Mouse (Mus musculus) gastrocnemius, adult 2 months (tissue): ENCODE data around the gene Guk1. TPM values are rescaled to one million over a fixed set of nuclear protein-coding genes. Genes with fewer than 3 reads are reported as not detected.
"Not testable (repeated sequence)": the region's sequence is repeated elsewhere in the genome, so short reads cannot be mapped to it uniquely, and the experiment has no call there.

Experiments
- DNase-seq: peaks from one replicate; pipeline ENCODE4 v3.0.0; 2022
- H3K27ac ChIP-seq: fragments of 200-600 bp; 2 replicates; pipeline ENCODE4 v1.8.1; 2022; ENCODE audit warnings: mild to moderate bottlenecking
- H3K4me3 ChIP-seq: fragments of 200-600 bp; 2 replicates; pipeline ENCODE4 v1.8.1; 2022; ENCODE audit warnings: mild to moderate bottlenecking, moderate library complexity
- CTCF ChIP-seq: fragments of 200-600 bp; IDR thresholded peaks from 2 replicates; pipeline ENCODE4 v1.8.1; 2022; ENCODE audit warnings: antibody characterized with exemption, mild to moderate bottlenecking, moderate library complexity
- intact Hi-C: fragments of 180-260 bp; cut with DNase I; formaldehyde crosslinking; loops from one replicate; pipeline ENCODE4 v1.15.1; 2025
- total RNA-seq, 2 experiments: library from RNA; stranded (reverse); gene quantifications; 2 replicates each; pipeline ENCODE4 v1.2.3; 2021

Guk1 gene
- total RNA-seq, 2 experiments from 2014 or later: 25.4 to 28.7 TPM

GRCm38 (mm10) chr11:59224470-59224869, 32.5 kb upstream of the Guk1 start:
- H3K4me3 ChIP-seq: peak overlapping the region; percentile 79

GRCm38 (mm10) chr11:59224025-59224424, 32.0 kb upstream of the Guk1 start:
- no peak overlapping the region for H3K27ac ChIP-seq
- no peak for DNase-seq
- intact Hi-C loops: no loop called here
- TF ChIP-seq CTCF: no peak
- peak overlapping the region; percentile 18; the same call in 1 of the 2 replicates for H3K4me3 ChIP-seq

More at GRCm38 (mm10) chr11:59224470-59224869, 32.5 kb upstream of the Guk1 start:
- intact Hi-C loops: no loop called here
- H3K27ac ChIP-seq: no peak overlapping the region
- TF ChIP-seq CTCF: no peak
- DNase-seq: no peak

DNA sequence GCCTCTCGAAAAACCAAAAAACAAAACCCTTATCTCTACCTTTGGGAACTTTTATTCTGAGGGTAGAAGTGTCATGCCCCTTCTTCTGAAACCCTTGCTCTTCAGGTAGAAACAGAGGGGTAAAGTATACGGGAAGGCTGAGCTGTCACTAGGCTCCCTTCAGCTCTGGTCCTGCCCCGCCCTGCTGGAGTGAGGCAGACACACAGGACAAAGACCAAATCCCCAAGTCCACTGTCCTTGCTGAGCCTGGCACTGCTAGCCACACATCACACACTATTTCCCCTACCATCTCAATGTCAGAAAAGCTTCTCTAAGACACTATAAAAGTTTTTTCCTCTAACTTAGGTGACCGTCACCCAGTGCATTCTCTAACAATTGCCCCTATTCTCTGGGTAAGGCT, 30.3 kb upstream of the Guk1 start:
- DNase-seq: no peak
- intact Hi-C loops: no loop called here
- H3K27ac ChIP-seq: no peak overlapping the region
- no peak for TF ChIP-seq CTCF
- H3K4me3 ChIP-seq: no peak overlapping the region

- intact Hi-C loops: no loop called here
- Histone ChIP-seq H3K27ac (no peak overlapping the region), H3K4me3 (no peak overlapping the region)
- DNase-seq: no peak
- no peak for TF ChIP-seq CTCF
These were observed 29.6 kb upstream of the Guk1 start for GRCm38 (mm10) chr11:59221604-59222003.

DNA sequence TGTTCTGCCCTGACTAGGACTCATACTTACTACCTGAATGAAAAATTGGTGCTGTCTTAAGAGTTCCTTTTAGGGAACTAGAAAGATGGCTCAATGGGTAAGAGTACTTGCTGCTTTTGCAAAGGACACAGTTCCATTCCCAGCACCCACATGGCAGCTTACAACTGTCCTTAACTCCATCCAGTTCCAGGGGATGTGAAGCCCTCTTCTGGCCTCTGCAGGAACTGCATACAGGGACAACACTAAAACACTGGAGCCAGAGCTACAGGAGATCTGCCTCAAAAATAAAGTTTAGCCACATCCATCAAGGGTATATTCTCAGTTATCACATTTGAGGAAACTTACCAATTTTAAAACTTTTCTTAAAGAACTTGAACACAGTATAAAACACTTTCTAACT, 27.1 kb upstream of the Guk1 start:
- intact Hi-C loops: no loop called here
- TF ChIP-seq CTCF: peak; percentile 64
- DNase-seq: no peak
- Histone ChIP-seq H3K27ac (no peak overlapping the region), H3K4me3 (no peak overlapping the region)

GRCm38 (mm10) chr11:59218389-59218998, 26.5 kb upstream of the Guk1 start:
- intact Hi-C loops: no loop called here
- no peak for DNase-seq
- TF ChIP-seq CTCF: no peak
- Histone ChIP-seq H3K27ac (no peak overlapping the region), H3K4me3 (no peak overlapping the region)

- Histone ChIP-seq H3K27ac (no peak overlapping the region), H3K4me3 (no peak overlapping the region)
- TF ChIP-seq CTCF: no peak
- DNase-seq: no peak
- intact Hi-C loops: no loop called here
These were observed 24.9 kb upstream of the Guk1 start for GRCm38 (mm10) chr11:59216955-59217354.

DNA sequence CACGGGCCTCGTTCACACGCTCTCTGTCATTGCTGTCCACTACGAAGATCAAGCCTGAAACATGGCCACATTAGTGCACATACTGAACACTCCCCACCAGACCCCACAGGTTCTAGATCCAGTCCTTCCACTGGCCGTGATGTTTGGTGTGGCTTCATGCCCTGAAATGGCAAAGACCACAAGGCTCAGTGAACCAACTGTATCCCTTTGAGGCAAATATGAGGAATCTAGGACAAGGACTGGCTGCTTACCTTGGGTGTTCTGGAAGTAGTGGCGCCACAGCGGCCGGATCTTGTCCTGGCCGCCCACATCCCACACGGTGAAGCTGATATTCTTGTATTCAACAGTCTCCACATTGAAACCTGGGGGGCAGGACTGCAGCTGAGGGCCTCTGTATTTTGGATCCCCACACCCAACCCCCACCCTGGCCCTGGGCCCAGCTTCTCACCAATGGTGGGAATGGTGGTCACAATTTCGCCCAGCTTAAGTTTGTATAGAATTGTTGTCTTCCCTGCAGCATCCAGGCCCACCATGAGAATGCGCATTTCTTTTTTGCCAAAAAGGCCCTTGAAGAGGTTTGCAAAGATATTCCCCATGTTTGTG, 21.0 kb upstream of the Guk1 start:
- H3K4me3 ChIP-seq: no peak overlapping the region
- no peak for TF ChIP-seq CTCF
- DNase-seq: no peak
- intact Hi-C loops: no loop called here
- H3K27ac ChIP-seq: no peak overlapping the region

DNA sequence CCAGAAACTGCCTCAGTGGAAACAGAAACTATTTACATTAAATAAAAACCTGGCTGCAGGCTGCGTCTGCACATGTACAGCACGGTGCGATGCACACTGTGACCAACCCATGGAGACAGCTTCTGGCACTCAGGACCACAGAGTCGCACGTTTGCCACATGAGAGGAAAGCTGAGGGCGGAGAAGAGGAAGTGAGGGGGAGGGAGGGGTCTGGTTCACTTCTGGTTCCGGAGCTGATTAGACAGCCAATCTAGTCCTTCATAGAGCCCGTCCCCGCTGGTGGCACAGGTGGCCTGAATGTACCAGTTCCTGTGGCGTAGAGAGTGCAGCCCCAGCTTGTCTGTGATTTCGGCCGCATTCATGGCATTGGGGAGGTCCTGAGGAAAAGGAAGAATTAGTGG, 20.3 kb upstream of the Guk1 start:
- H3K27ac ChIP-seq, DNase-seq, H3K4me3 ChIP-seq, intact Hi-C loops: not testable (repeated sequence)

- intact Hi-C loops: not testable (repeated sequence)
These were observed 19.5 kb upstream of the Guk1 start for GRCm38 (mm10) chr11:59211561-59211960.

DNA sequence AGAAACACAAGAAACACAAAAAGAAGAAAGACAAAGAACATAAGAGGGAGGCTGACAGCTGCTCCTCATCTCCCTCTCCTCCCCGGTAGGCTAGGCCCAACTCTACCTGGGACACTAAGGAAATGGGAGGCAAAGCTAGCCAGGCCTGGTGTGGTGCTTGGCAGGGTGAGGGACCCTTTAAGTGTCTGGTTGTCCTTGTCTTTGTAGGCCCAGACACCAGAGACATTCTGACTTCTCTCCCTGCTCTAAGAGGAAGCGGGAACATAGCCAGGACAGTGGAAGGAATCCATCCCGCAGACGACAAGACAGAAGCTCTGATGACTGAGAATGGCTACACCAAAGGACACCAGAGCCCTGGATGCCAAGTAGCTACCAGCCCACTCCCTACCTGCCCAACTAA, 18.0 kb upstream of the Guk1 start:
- no peak for DNase-seq
- Histone ChIP-seq H3K27ac (no peak overlapping the region), H3K4me3 (no peak overlapping the region)
- no peak for TF ChIP-seq CTCF
- intact Hi-C loops: no loop called here

More at GRCm38 (mm10) chr11:59211561-59211960, 19.5 kb upstream of the Guk1 start:
- not testable (repeated sequence) for DNase-seq, H3K4me3 ChIP-seq, H3K27ac ChIP-seq

DNA sequence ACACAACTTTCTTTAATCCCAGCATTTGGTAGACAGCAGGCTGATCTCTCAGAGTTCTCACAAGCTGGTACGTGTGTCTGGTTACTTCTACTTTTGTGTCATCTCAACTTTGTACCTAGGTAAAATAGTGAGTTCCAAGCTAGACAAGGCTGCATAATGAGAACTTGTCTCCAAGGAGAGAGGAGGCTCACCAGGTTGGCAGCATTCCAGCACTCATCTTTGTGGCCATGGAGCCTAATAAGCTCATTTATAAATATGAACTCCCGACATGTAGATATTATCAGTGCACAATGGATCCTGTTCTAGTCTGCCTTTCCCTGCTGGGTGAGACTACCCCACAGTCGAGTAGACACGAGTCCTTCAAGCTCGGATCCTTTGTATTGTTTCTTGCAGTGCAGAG, 17.6 kb upstream of the Guk1 start:
- intact Hi-C loops: no loop called here
- peak overlapping the region; percentile 86; the same call in 1 of the 2 replicates for H3K4me3 ChIP-seq
- TF ChIP-seq CTCF: no peak
- DNase-seq: no peak
- peak overlapping the region; percentile 96; the same call in 1 of the 2 replicates for H3K27ac ChIP-seq

- intact Hi-C loops: no loop called here
- peak; percentile 67 for DNase-seq
- Histone ChIP-seq H3K27ac (peak overlapping the region; percentile 96), H3K4me3 (peak overlapping the region; percentile 86)
- peak; percentile 65 for TF ChIP-seq CTCF
These were observed 17.0 kb upstream of the Guk1 start for GRCm38 (mm10) chr11:59209003-59209441.
